In the genomic region with DNA sequence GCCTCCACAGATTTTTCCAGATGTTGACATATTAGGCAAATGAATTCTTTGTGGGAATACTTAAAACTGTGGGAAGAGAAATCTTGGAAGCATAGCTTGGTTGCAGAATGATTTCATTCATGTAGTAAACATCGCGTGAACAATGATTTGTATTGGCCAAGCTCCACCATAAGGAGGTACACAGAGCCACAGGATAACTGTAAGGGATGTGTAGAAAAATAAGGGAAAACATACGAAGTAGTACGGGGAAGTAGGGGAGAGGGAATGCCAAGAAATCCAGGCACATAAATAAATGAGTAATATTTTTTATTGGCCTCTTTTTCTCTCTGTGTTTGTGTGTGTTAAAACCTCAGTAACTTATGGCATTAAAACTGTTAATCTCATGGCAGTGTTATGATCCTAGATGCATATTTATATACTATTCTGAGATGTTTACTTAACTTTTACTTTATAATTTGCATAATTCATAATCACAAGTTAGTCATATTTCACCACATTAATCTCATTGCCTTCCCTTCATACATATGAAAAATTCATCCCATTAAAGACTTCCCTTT, we compare ENCODE assay signal across 24 mouse cellular contexts. TPM values are rescaled to one million over a fixed set of nuclear protein-coding genes. Genes with fewer than 3 reads are reported as not detected.
DNase-seq lines count a peak whose midpoint lies in the region; ATAC-seq and TF ChIP-seq lines count a peak whose summit lies in the region.
"Had no signal": no experiment of that assay in that cellular context is flagged by ENCODE, and none has a peak within 500 bp of the region (broad histone marks: within the 10 kb centered on the region; RNA-seq: fewer than 3 reads in every experiment).

No protein-coding gene starts in this region.

- H3K4me3 ChIP-seq in kidney, embryonic 14.5 days (ENCODE audit: low read length), result no peak overlapping the region
- H3K4me3 ChIP-seq in kidney, embryonic 16.5 days (ENCODE audit: low read length), result no peak overlapping the region
- no peak overlapping the region for H3K4me3 ChIP-seq in kidney, postnatal 0 days (replicated peaks; ENCODE audit: low read depth, low read length)

- H3K4me1 ChIP-seq in kidney, embryonic 14.5 days (ENCODE audit: control insufficient read depth, insufficient read depth, low read length), result no peaks in the 10 kb centered on the region
- 0 out of 2 replicates have a peak, but pooled peaks cover 2% of the 10 kb centered on the region for H3K4me1 ChIP-seq in kidney, embryonic 16.5 days (ENCODE audit: insufficient read depth, low read length)
- no peaks in the 10 kb centered on the region for H3K4me1 ChIP-seq in kidney, postnatal 0 days (replicated peaks; ENCODE audit: insufficient read depth, low read length)

- H3K27ac ChIP-seq in kidney, embryonic 14.5 days (ENCODE audit: low read depth, low read length), result no peak overlapping the region
- no peak overlapping the region for H3K27ac ChIP-seq in kidney, embryonic 16.5 days (ENCODE audit: low read length)
- H3K27ac ChIP-seq in kidney, postnatal 0 days, result no peak overlapping the region

- no peak overlapping the region for H3K4me2 ChIP-seq in kidney, embryonic 14.5 days (replicated peaks; ENCODE audit: low read depth, low read length)
- H3K4me2 ChIP-seq in kidney, embryonic 16.5 days (replicated peaks; ENCODE audit: low read depth, low read length), result no peak overlapping the region
- H3K4me2 ChIP-seq in kidney, postnatal 0 days (ENCODE audit: low read length), result no peak overlapping the region

- no peaks in the 10 kb centered on the region for H3K27me3 ChIP-seq in kidney, embryonic 14.5 days (ENCODE audit: control insufficient read depth, insufficient read depth, low read length)
- no peaks in the 10 kb centered on the region for H3K27me3 ChIP-seq in kidney, embryonic 16.5 days (ENCODE audit: insufficient read depth, low read length)
- no peaks in the 10 kb centered on the region for H3K27me3 ChIP-seq in kidney, postnatal 0 days (ENCODE audit: insufficient read depth, low read length)
- H3K27me3 ChIP-seq: CH12.LX, Patski had no signal

- peak; percentile 73; the same call in 1 of the 2 replicates for ATAC-seq in kidney, embryonic 14.5 days (ENCODE audit: low FRiP score, low TSS enrichment)
- peak; percentile 63; the same call in 1 of the 2 replicates for ATAC-seq in kidney, embryonic 16.5 days (ENCODE audit: low FRiP score, low TSS enrichment)
- no peak for ATAC-seq in kidney, postnatal 0 days (replicated peaks; ENCODE audit: low FRiP score, low read depth)
- ATAC-seq: activated CD4-positive, CD25-positive, alpha-beta regulatory T cell, adult 4 months; CD4-positive, CD25-positive, alpha-beta regulatory T cell, adult 4 months; Patski had no signal

- 59% methylated on average over 4 of the region's 4 CpGs for WGBS in kidney, embryonic 14.5 days
- WGBS in kidney, embryonic 16.5 days, result 58% methylated on average over 4 of the region's 4 CpGs
- WGBS in kidney, postnatal 0 days, result 61% methylated on average over 4 of the region's 4 CpGs

- H3K36me3 ChIP-seq in kidney, embryonic 14.5 days (ENCODE audit: control insufficient read depth, insufficient read depth, low read length), result no peaks in the 10 kb centered on the region
- no peaks in the 10 kb centered on the region for H3K36me3 ChIP-seq in kidney, embryonic 16.5 days (ENCODE audit: insufficient read depth, low read length)
- no peaks in the 10 kb centered on the region for H3K36me3 ChIP-seq in kidney, postnatal 0 days (ENCODE audit: insufficient read depth, low read length)
- H3K36me3 ChIP-seq: G1E had no signal

- no peak overlapping the region for H3K9ac ChIP-seq in kidney, embryonic 14.5 days (ENCODE audit: low read depth, low read length)
- no peak overlapping the region for H3K9ac ChIP-seq in kidney, embryonic 16.5 days (replicated peaks; ENCODE audit: low read length)
- no peak overlapping the region for H3K9ac ChIP-seq in kidney, postnatal 0 days (ENCODE audit: low read depth, low read length)

- no peak; the same call in 1 of the 2 replicates for TF ChIP-seq CTCF in kidney, postnatal 0 days (IDR thresholded peaks at IDR 0.05; ENCODE audit: low read depth)

- no peak for DNase-seq in kidney, postnatal 10 days
- DNase-seq in kidney, adult 11 months, result no peak
- peak; percentile 86 for DNase-seq in kidney, postnatal 0 days (ENCODE audit: low spot score)
- DNase-seq in kidney, postnatal 36 days, result no peak
- DNase-seq in NIH3T3 (ENCODE audit: low read depth), result peak; percentile 4
- DNase-seq in gastrocnemius, postnatal 36 days, result no peak
- DNase-seq: adrenal gland, adult 2 months; adrenal gland, adult 8-10 months; adrenal gland, postnatal 10 days; adrenal gland, postnatal 14 days; adrenal gland, postnatal 25 days; adrenal gland, postnatal 36 days; B cell, adult 2 months; cerebellum, adult 11 months; cerebellum, adult 11-12 months; cerebellum, adult 18-20 months had no signal

- no peaks in the 10 kb centered on the region for H3K9me3 ChIP-seq in kidney, embryonic 14.5 days (ENCODE audit: control insufficient read depth, low read length)
- no peaks in the 10 kb centered on the region for H3K9me3 ChIP-seq in kidney, embryonic 16.5 days (ENCODE audit: low read length)
- no peaks in the 10 kb centered on the region for H3K9me3 ChIP-seq in kidney, postnatal 0 days (replicated peaks; ENCODE audit: low read length)
- H3K9me3 ChIP-seq: G1E had no signal

- intact Hi-C loops in gastrocnemius, postnatal 36 days (cut with DNase I), result no loop called here

RNA-seq across cellular contexts. Expression of gene Adamts5, which starts 54.5 kb away (rescaled TPM):
- 3.4 and 3.6 TPM in 2 replicates for polyA plus RNA-seq in kidney, embryonic 14.5 days (2014; fragmentation: Nextera tagmentation; extraction: Ambion mirVana)
- polyA plus RNA-seq in kidney, embryonic 16.5 days (2015; fragmentation: Nextera tagmentation; extraction: Ambion mirVana), result 5.9 TPM in 2 replicates
- polyA plus RNA-seq in kidney, postnatal 0 days (2015; fragmentation: Nextera tagmentation; extraction: Ambion mirVana), result 5.9 and 6.4 TPM in 2 replicates
- total RNA-seq in gastrocnemius, postnatal 36 days (2021), result 1 to 10 TPM; 5.5 to 5.7 TPM
- total RNA-seq: CH12.LX, MEL had no signal
- polyA plus RNA-seq: CD4-positive, CD25-positive, alpha-beta regulatory T cell, adult 4 months had no signal

Comparison
In these comparisons a context has a peak if more than half of its experiments do, and no peak if none do; other contexts are left out.
1. DNase-seq: peak in kidney, postnatal 0 days (single experiment) and NIH3T3 (single experiment); none in kidney, postnatal 10 days (single experiment), kidney, adult 11 months (single experiment), kidney, postnatal 36 days (0 of 2) and gastrocnemius, postnatal 36 days (0 of 2).